In genomic region chr6:114456255-114457042, GRCm38 (mm10) we compare ENCODE assay signal across 23 mouse cellular contexts. TPM values are rescaled to one million over a fixed set of nuclear protein-coding genes. Genes with fewer than 3 reads are reported as not detected.
DNase-seq lines count a peak whose midpoint lies in the region; ATAC-seq and TF ChIP-seq lines count a peak whose summit lies in the region.
"Had no signal": no experiment of that assay in that cellular context is flagged by ENCODE, and none has a peak within 500 bp of the region (broad histone marks: within the 10 kb centered on the region; RNA-seq: fewer than 3 reads in every experiment).

No protein-coding gene starts in this region.

- no peak for TF ChIP-seq CTCF in gastrocnemius, adult 2 months (IDR thresholded peaks at IDR 0.05)

- H3K4me3 ChIP-seq in gastrocnemius, adult 2 months, result no peak overlapping the region
- no peak overlapping the region for H3K4me3 ChIP-seq in embryonic facial prominence, embryonic 10.5 days
- H3K4me3 ChIP-seq: embryonic facial prominence, embryonic 12.5 days; forebrain, embryonic 15.5 days; layer of hippocampus, adult 2 months; limb, embryonic 15.5 days; liver, embryonic 15.5 days; midbrain, embryonic 12.5 days; neural tube, embryonic 13.5 days had no signal

- DNase-seq in gastrocnemius, adult 2 months, result peak; percentile 46
- no peak for DNase-seq in gastrocnemius, postnatal 10 days
- DNase-seq in kidney, postnatal 14 days, result peak; percentile 12
- DNase-seq in kidney, postnatal 4 days, result no peak
- peak; percentile 44 for DNase-seq in embryonic facial prominence, embryonic 10.5 days (ENCODE audit: low spot score)
- DNase-seq in skeletal muscle tissue, adult 2 months (ENCODE audit: low read depth, low spot score), result peak; percentile 52
- DNase-seq: cerebellum, adult 11-12 months; cerebellum, postnatal 14 days; layer of hippocampus, postnatal 36 days; thymus, postnatal 14 days had no signal

- H3K4me1 ChIP-seq in embryonic facial prominence, embryonic 10.5 days, result peaks cover 52% of the 10 kb centered on the region
- H3K4me1 ChIP-seq: liver, embryonic 15.5 days had no signal

- no peaks in the 10 kb centered on the region for H3K36me3 ChIP-seq in embryonic facial prominence, embryonic 10.5 days (replicated peaks)
- H3K36me3 ChIP-seq: embryonic facial prominence, embryonic 12.5 days; forebrain, embryonic 15.5 days; G1E; limb, embryonic 15.5 days; liver, embryonic 15.5 days; midbrain, embryonic 12.5 days; neural tube, embryonic 13.5 days had no signal

- intact Hi-C loops in gastrocnemius, adult 2 months (cut with DNase I), result loop anchor here (5.0 kb wide), 2 partner anchors 49 to 109 kb away; no protein-coding TSS in a partner anchor

- H3K9me3 ChIP-seq in embryonic facial prominence, embryonic 10.5 days, result 0 out of 2 replicates have a peak, but pooled peaks cover 6% of the 10 kb centered on the region
- H3K9me3 ChIP-seq: embryonic facial prominence, embryonic 12.5 days; forebrain, embryonic 15.5 days; limb, embryonic 15.5 days; liver, embryonic 15.5 days had no signal

- WGBS in embryonic facial prominence, embryonic 10.5 days, result 45% methylated on average over 12 of the region's 12 CpGs

- no peaks in the 10 kb centered on the region for H3K27me3 ChIP-seq in embryonic facial prominence, embryonic 10.5 days (replicated peaks; ENCODE audit: low read depth, poor library complexity, severe bottlenecking)
- H3K27me3 ChIP-seq: embryonic facial prominence, embryonic 12.5 days; forebrain, embryonic 15.5 days; limb, embryonic 15.5 days; liver, embryonic 15.5 days; midbrain, embryonic 12.5 days; neural tube, embryonic 13.5 days had no signal

- H3K27ac ChIP-seq in gastrocnemius, adult 2 months, result peak overlapping the region; percentile 77
- peak overlapping the region; percentile 74 for H3K27ac ChIP-seq in embryonic facial prominence, embryonic 10.5 days (replicated peaks)
- H3K27ac ChIP-seq: embryonic facial prominence, embryonic 12.5 days; forebrain, embryonic 15.5 days; hindbrain, embryonic 14.5 days; layer of hippocampus, adult 2 months; limb, embryonic 15.5 days; liver, embryonic 15.5 days; midbrain, embryonic 12.5 days; neural tube, embryonic 13.5 days had no signal

- ATAC-seq in cerebellum, adult (ENCODE audit: insufficient number of reproducible peaks, low FRiP score, low TSS enrichment), result no peak
- ATAC-seq: activated CD4-positive, CD25-positive, alpha-beta regulatory T cell, adult 4 months; forebrain, embryonic 15.5 days; intestine, postnatal 0 days had no signal

RNA-seq across cellular contexts. Expression of gene Hrh1, which starts 58.7 kb away (rescaled TPM):
- total RNA-seq in gastrocnemius, adult 2 months (2021), result under 1 TPM; 0.36 to 0.67 TPM
- under 1 TPM; 0.52 to 0.68 TPM for total RNA-seq in gastrocnemius, postnatal 10 days (2021)
- 0.15 and 0.30 TPM in 2 replicates for polyA plus RNA-seq in embryonic facial prominence, embryonic 10.5 days (2016; fragmentation: Nextera tagmentation; extraction: Ambion mirVana)
- polyA plus RNA-seq: activated CD4-positive, CD25-positive, alpha-beta regulatory T cell, adult 4 months; G1E; heart, embryonic 11.5 days had no signal

Comparison
In these comparisons a context has a peak if more than half of its experiments do, and no peak if none do; other contexts are left out.
1. DNase-seq: peak in gastrocnemius, adult 2 months (single experiment), kidney, postnatal 14 days (single experiment), embryonic facial prominence, embryonic 10.5 days (single experiment) and skeletal muscle tissue, adult 2 months (single experiment); none in gastrocnemius, postnatal 10 days (single experiment) and kidney, postnatal 4 days (0 of 2).